Mouse (Mus musculus) lung, postnatal 0 days (tissue): Measurements from ENCODE around the gene St7l. TPM values are rescaled to one million over a fixed set of nuclear protein-coding genes. Genes with fewer than 3 reads are reported as not detected.

Source experiments
- ATAC-seq: fragments of 200-750 bp; cut with Nextera tagmentation; 2 replicates; pipeline ENCODE4 v1.8.0; 2017; ENCODE audit warnings: moderate library complexity
- DNase-seq: peaks from one replicate; pipeline ENCODE4 v3.0.0-alpha.2; 2016; ENCODE audit warnings: low spot score
- H3K27ac ChIP-seq: fragments of 300-500 bp; sonication (generic); 2 replicates; pipeline ENCODE4 v1.5.1; 2014; ENCODE audit warnings: antibody characterized with exemption, mild to moderate bottlenecking, low read length, mixed read lengths
- H3K27me3 ChIP-seq: fragments of 300-500 bp; sonication (generic); replicated peaks from 2 replicates; pipeline ENCODE4 v1.6.1; 2014; ENCODE audit warnings: low read length, mixed read lengths; ENCODE audit not compliant: insufficient read depth
- H3K36me3 ChIP-seq: fragments of 300-500 bp; sonication (generic); 2 replicates; pipeline ENCODE4 v1.6.1; 2014; ENCODE audit warnings: low read length, mixed read lengths; ENCODE audit not compliant: insufficient read depth
- H3K4me1 ChIP-seq: fragments of 300-500 bp; sonication (generic); 2 replicates; pipeline ENCODE4 v1.6.1; 2014; ENCODE audit warnings: antibody characterized with exemption, low read depth, low read length, mixed read lengths; ENCODE audit not compliant: insufficient read depth
- H3K4me2 ChIP-seq: fragments of 300-500 bp; sonication (generic); replicated peaks from 2 replicates; pipeline ENCODE4 v1.6.1; 2014; ENCODE audit warnings: low read depth, mild to moderate bottlenecking, low read length, moderate library complexity, mixed read lengths
- H3K4me3 ChIP-seq: fragments of 300-500 bp; sonication (generic); 2 replicates; pipeline ENCODE4 v1.5.1; 2014; ENCODE audit warnings: low read depth, low read length
- H3K9ac ChIP-seq: fragments of 300-500 bp; sonication (generic); replicated peaks from 2 replicates; pipeline ENCODE4 v1.6.1; 2014; ENCODE audit warnings: low read depth, mild to moderate bottlenecking
- H3K9me3 ChIP-seq: fragments of 300-500 bp; sonication (generic); 2 replicates; pipeline ENCODE4 v1.6.1; 2016; ENCODE audit warnings: low read length, mixed read lengths
- CTCF ChIP-seq: IDR thresholded peaks from 2 replicates; pipeline ENCODE4 v1.5.1; 2016; ENCODE audit warnings: antibody characterized with exemption, mild to moderate bottlenecking
- EP300 ChIP-seq: IDR thresholded peaks from 2 replicates; pipeline ENCODE4 v1.6.1; 2016; ENCODE audit warnings: antibody characterized with exemption, mild to moderate bottlenecking, control low read depth
- WGBS: fragments of 180-500 bp; shearing (Covaris S2); extraction: QIAGEN DNeasy Blood & Tissue Kit; methylation state at CpG from one replicate; pipeline ENCODE4 v1.1.7; 2014; 5-methylcytosine and 5-hydroxymethylcytosine counted together
- polyA plus RNA-seq: library from polyadenylated mRNA; unstranded; fragments of >200 nt; fragmentation: Nextera tagmentation; extraction: Ambion mirVana; gene quantifications from 2 replicates; pipeline ENCODE4 v1.2.1, GENCODE M21; 2015

Gene St7l
- polyA plus RNA-seq, 1 experiment from 2014 or later: 28.4 TPM

- under 1% methylated on average over 37 of the region's 40 CpGs for WGBS
- H3K4me3 ChIP-seq: peak within 1 kb of the TSS; percentile 86
- H3K36me3 ChIP-seq: no peaks in the 10 kb centered on the region
- TF ChIP-seq EP300 (peak; percentile 67), CTCF (no peak)
- peak within 1 kb of the TSS; percentile 95 for H3K9ac ChIP-seq
- peak; percentile 85 for ATAC-seq
- peaks cover 7% of the 10 kb centered on the region; the same call in 1 of the 2 replicates for H3K4me1 ChIP-seq
- H3K4me2 ChIP-seq: peak within 1 kb of the TSS; percentile 87
- DNase-seq: peak; percentile 84
- peak within 1 kb of the TSS; percentile 93 for H3K27ac ChIP-seq
- H3K27me3 ChIP-seq: no peaks in the 10 kb centered on the region
- no peaks in the 10 kb centered on the region for H3K9me3 ChIP-seq
These were observed 45.6 kb upstream of the St7l start, which contains the start of gene Mov10 for GRCm38 (mm10) chr3:104817991-104818748. Gene Mov10, minus strand, starts transcription at chr3:104818563.

GRCm38 (mm10) chr3:104818749-104819134 is 45.1 kb upstream of the St7l start:
- Histone ChIP-seq H3K4me3 (peak overlapping the region; percentile 86), H3K4me2 (peak overlapping the region; percentile 87), H3K9ac (no peak overlapping the region), H3K36me3 (no peaks in the 10 kb centered on the region), H3K27me3 (no peaks in the 10 kb centered on the region), H3K27ac (peak overlapping the region; percentile 93), H3K9me3 (no peaks in the 10 kb centered on the region), H3K4me1 (peaks cover 7% of the 10 kb centered on the region; the same call in 1 of the 2 replicates)
- TF ChIP-seq EP300: no peak
- TF ChIP-seq CTCF: no peak
- 3% methylated on average over 3 of the region's 3 CpGs for WGBS
- DNase-seq (peak; percentile 58), ATAC-seq (no peak)

DNA sequence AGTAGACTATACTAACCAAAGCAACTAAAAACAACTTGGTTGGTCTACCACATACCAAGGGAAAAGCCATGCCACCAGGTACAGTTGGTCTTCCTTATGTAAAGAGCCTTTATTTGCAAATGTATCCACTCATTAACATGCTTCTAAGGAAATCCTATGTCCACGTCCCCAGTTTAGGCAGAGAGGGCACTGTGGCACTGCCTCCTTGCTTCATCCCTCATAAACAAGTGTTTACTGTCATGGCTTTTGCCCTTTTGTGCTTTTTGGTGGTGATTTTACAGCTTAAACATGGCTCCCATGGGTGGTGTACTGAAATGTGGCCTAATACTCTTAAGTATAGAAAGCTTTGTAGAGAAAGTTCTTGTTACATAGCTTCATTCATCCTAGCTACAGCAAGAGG is 43.4 kb upstream of the St7l start:
- no peaks in the 10 kb centered on the region for H3K9me3 ChIP-seq
- 41% methylated on average over 1 of the region's 1 CpGs for WGBS
- no peak overlapping the region for H3K27ac ChIP-seq

DNA sequence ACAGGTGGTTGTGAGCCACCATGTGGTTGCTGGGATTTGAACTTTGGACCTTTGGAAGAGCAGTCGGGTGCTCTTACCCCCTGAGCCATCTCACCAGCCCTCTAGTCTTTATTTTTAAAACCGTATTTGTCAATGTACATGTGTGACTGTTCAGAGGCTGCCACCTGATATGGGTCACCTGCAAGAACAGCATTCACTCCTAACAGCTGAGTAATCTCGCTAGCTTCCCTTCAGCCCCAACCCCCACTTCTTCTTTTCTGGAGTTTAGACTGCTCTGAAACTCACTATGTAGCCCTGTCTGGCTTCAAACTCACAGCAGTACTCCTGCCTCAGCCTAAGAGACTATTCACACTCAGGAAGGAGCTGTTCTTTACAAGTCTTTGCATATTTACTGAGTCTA is 41.4 kb upstream of the St7l start:
- Histone ChIP-seq H3K36me3 (0 out of 2 replicates have a peak, but pooled peaks cover 4% of the 10 kb centered on the region), H3K4me2 (no peak overlapping the region), H3K4me3 (no peak overlapping the region), H3K27me3 (no peaks in the 10 kb centered on the region), H3K9me3 (no peaks in the 10 kb centered on the region), H3K4me1 (no peaks in the 10 kb centered on the region), H3K9ac (no peak overlapping the region), H3K27ac (no peak overlapping the region)
- DNase-seq: no peak
- no peak for ATAC-seq
- TF ChIP-seq EP300: no peak
- TF ChIP-seq CTCF: no peak
- WGBS: 81% methylated on average over 3 of the region's 3 CpGs

More for the DNA sequence above, 43.4 kb upstream of the St7l start:
- Histone ChIP-seq H3K9ac (no peak overlapping the region), H3K4me3 (no peak overlapping the region), H3K27me3 (no peaks in the 10 kb centered on the region), H3K4me1 (peaks cover 7% of the 10 kb centered on the region; the same call in 1 of the 2 replicates), H3K36me3 (no peaks in the 10 kb centered on the region), H3K4me2 (no peak overlapping the region)
- no peak for ATAC-seq
- peak; percentile 25 for DNase-seq
- no peak for TF ChIP-seq CTCF
- no peak for TF ChIP-seq EP300

DNA sequence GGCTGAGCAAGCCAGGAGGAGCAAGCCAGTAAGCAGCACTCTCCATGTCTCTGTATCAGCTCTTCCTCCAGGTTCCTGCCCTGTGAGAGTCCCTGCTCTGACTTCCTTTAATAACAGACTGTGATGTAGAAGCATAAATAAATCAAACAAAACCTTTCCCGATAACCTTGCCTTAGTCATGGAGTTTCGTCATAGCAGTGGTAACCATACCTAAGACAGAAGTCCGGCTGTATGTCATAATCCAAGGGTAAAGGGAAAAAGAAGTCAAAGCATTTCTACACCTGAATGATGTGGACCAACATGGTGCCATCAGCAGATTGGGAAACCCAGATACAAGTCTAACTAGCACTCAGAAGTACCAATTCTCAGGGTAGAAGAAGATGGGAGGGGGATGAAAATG is 28.0 kb upstream of the St7l start:
- Histone ChIP-seq H3K4me3 (no peak overlapping the region), H3K27ac (no peak overlapping the region), H3K36me3 (peaks cover 19% of the 10 kb centered on the region), H3K4me2 (no peak overlapping the region), H3K4me1 (no peaks in the 10 kb centered on the region), H3K27me3 (no peaks in the 10 kb centered on the region), H3K9ac (no peak overlapping the region), H3K9me3 (no peaks in the 10 kb centered on the region)
- 87% methylated on average over 3 of the region's 3 CpGs for WGBS
- TF ChIP-seq CTCF: no peak
- TF ChIP-seq EP300: no peak
- DNase-seq: no peak
- ATAC-seq: no peak

DNA sequence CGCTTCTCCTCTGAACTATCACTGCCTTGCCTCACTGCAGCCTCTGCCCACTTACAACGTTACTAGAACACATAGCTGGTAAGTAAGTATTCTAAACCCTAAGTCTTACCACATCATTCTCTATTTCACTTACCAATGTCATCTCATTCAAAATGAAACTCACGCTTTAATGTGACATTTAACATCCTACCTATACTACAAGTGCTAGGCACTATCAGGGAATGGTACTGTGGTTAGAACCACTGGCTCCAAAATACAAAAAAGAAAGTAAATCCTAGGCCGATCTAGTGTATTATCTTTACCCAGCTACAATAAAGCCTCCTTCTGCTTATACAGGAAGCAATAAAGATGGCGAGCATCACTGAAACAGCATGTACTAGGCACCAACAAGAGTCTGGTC is 22.8 kb upstream of the St7l start:
- Histone ChIP-seq H3K4me3 (no peak overlapping the region), H3K4me2 (no peak overlapping the region), H3K27ac (no peak overlapping the region), H3K4me1 (no peaks in the 10 kb centered on the region), H3K36me3 (peaks cover 14% of the 10 kb centered on the region; the same call in 1 of the 2 replicates), H3K9ac (no peak overlapping the region), H3K9me3 (no peaks in the 10 kb centered on the region), H3K27me3 (no peaks in the 10 kb centered on the region)
- 96% methylated on average over 5 of the region's 5 CpGs for WGBS
- DNase-seq (no peak), ATAC-seq (no peak)
- TF ChIP-seq EP300 (no peak), CTCF (no peak)
